Mouse (Mus musculus): Measurements from ENCODE around the gene Ccdc85c.

The Ccdc85c gene

DNA sequence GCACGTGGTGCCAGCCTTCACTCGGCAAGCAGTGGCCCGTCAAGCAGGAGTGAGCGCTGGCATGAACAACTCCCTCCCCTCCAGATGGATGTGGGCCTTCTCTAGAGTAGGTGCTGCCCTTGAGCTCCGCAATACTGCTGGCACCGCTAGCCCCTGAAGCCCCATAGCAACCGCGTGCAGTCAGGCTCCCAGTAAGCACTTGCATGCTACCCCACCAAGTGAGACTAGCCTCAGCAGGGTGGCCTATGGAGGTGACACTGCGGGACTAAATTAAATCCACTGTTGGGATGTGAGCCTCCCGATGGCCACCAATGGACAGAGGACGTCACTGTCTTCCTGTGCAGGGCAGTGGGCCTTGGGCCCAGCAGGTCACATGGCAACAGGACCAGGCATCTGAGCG is 54.6 kb downstream of the Ccdc85c start:
- DNase-seq (ENCODE audit: extremely low read depth, insufficient read length, low spot score), result no peak

DNA sequence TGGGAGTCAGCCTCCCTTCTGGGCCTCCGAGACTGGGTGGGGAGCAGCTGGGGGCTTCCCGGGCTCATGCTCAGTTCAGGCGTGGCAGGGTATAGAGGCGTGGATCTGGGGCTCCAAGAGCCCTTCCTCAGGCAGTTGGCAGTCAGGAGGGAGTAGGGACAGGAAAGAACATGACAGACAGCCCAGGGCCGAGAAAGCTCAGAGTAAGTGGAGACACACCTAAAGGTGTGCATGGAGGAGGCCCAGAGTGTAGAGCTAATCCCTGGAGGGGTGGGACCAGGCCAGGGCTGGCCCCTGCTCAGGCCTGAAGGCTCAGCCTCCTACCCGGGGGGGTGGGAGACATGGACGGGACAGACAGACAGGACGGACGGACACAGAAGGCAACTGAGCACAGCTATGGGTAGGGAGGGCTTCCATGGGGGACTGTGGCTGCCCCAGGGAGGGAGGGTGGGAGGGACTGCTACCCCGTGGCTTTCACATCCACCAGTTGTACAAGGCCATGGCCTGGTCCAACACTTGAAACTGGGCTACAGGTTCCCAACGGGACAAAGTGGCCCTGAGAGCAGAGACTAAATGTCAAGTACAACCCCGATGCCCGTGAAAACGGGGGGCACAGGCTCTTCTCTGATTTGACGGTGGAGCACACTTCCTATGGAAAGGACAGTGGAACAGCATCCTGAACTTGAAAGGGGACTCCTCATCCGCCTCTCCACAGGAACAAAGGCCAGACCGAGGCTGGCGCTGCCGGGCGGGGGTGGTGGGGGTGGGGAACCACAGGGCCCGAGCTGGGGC is 55.2 kb downstream of the Ccdc85c start:
- DNase-seq (ENCODE audit: extremely low read depth, insufficient read length, low spot score), result no peak

- DNase-seq (ENCODE audit: extremely low read depth, insufficient read length, low spot score), result no peak
Observed at GRCm38 (mm10) chr12:108219163-108219562, 56.1 kb downstream of the Ccdc85c start.

DNA sequence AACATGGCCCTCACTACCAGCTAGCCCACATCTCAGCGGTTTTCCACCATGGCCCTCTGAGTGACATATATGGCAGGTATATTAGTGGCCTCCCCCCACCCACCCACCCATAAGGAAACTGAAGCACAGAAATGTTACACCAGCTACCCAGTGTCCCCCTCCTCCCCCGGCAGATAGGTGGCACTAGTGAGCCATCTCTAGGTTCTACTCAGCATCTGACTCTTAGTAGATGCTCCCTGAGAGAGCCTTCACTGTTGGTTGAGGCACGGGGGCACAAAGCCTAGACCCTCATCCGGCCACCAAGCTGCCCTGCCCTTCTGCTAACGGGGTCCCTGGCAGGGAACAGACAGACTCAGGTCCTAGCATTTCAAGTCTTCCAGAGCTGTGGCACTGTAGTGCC is 57.7 kb downstream of the Ccdc85c start:
- no peak for DNase-seq (ENCODE audit: extremely low read depth, insufficient read length, low spot score)

GRCm38 (mm10) chr12:108216611-108217370 is 58.4 kb downstream of the Ccdc85c start:
- DNase-seq (ENCODE audit: extremely low read depth, insufficient read length, low spot score), result no peak

GRCm38 (mm10) chr12:108215090-108215489 is 60.1 kb downstream of the Ccdc85c start:
- no peak for DNase-seq (ENCODE audit: extremely low read depth, insufficient read length, low spot score)

GRCm38 (mm10) chr12:108213090-108214041 is 61.9 kb downstream of the Ccdc85c start:
- DNase-seq (ENCODE audit: extremely low read depth, insufficient read length, low spot score), result no peak

DNA sequence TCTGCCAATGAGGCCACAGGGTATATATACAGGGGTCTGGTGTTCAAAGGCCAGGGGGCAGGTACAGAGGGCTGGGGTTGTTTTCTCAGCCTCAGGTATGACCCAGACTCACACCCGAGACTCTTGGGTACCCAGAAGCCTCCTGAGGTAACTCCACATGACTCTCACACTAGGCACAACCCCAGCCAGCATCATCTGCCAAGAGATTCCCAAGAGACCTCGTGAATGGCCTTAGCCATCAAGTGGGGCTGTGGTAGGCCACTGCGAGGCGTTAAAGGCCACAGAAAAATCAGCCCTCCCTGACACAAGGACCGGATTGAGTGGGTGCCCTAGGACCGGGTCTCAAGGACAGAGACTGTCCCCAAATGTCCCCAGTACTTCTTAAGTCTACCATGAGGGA is 62.7 kb downstream of the Ccdc85c start:
- no peak for DNase-seq (ENCODE audit: extremely low read depth, insufficient read length, low spot score)

DNA sequence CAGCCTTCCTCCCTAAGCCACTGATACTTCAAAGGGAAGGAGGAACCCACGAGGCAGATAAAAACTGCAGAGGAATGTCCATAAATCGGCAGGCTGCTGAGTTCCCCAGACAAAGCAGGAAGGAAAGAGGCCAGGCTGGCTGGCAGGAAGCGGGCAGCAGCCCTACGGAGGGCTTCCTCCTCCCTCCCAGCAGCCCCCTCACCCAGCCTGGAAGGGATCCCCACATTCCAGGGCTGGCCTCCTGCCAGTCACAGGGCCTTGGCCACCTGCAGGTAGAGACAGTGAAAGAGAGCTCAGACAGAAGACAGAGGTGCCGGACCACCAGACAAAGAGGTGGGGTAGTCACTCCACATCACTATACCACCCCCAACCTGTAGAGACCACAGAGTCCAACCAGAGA is 63.2 kb downstream of the Ccdc85c start:
- DNase-seq (ENCODE audit: extremely low read depth, insufficient read length, low spot score), result no peak

DNA sequence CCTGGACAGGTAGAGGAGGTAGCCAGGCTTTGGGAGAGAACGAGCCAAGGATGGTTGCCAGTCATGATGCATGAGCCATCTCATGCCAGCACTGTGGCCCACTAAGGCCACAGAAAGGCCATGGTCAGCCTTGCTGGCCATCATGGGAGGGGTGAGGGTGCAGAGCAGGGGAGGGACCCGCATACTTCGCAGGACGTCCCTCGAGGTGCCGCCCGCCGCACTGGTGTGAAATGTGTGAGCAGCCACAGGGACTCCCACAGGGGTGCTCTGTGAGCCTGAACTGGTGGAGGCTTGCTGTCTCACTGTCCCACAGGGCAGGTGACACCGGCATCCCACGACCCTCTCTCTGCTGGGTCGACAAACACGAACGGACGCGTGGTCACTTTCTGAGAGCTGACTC is 64.6 kb downstream of the Ccdc85c start:
- DNase-seq (ENCODE audit: extremely low read depth, insufficient read length, low spot score), result no peak

DNA sequence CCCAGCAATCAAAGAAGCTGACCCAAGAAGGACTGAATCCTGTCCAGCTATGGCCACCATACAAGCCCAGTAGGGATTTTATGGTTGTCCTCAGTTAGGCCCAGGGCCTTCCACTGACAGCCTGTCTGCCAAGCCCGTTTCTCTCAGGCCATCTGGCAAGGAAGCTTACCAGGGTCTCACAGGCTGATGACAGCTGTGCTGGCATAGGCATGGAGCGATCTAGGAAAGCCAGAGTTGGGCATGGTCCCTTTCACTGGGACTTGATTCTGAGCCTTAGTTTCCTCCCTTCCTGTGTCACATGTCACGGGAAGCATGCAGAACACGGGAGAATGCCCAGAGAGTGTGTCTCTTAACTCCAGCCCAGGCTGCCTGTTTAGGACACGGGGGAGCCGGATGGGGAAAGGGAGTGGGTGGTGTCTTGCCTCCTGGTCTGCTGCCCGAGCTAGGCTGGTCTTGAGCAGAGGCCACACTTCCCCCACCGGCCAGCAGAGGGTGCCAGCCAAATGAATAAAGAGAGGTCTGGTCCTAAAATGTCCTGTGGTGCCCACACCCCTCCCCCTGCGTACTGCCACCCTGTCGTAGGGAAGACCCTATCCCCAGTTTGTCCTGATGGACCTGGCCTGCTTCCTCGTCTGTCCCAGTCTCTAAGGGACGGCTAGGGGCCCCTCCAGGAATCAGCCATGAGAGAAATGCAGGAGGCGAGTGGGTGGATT is 66.3 kb downstream of the Ccdc85c start:
- peak; percentile 59 for DNase-seq (ENCODE audit: extremely low read depth, insufficient read length, low spot score)

DNA sequence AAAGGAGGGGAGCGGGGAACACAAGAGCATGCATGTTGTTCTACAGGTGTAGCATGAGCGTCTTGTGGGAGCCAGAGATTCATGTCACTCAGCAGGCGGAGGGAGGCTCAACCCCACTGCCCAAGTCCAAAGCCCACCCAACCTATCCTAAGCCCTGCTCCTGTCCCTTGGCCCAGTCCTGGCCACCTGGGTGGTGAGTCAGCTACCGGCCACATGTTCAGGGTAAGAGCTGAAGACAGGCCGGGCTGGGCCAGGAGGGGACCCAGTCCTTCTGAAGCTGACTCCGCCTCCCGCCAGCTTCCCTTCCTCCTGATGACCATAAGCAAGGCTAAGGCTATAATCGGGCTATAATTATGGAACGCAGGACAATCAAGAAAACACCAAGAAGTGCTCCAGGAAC is 67.0 kb downstream of the Ccdc85c start:
- no peak for DNase-seq (ENCODE audit: extremely low read depth, insufficient read length, low spot score)

- no peak for DNase-seq (ENCODE audit: extremely low read depth, insufficient read length, low spot score)
Observed at GRCm38 (mm10) chr12:108206641-108207040, 68.6 kb downstream of the Ccdc85c start.

GRCm38 (mm10) chr12:108204978-108205377 is 70.2 kb downstream of the Ccdc85c start:
- no peak for DNase-seq (ENCODE audit: extremely low read depth, insufficient read length, low spot score)

DNA sequence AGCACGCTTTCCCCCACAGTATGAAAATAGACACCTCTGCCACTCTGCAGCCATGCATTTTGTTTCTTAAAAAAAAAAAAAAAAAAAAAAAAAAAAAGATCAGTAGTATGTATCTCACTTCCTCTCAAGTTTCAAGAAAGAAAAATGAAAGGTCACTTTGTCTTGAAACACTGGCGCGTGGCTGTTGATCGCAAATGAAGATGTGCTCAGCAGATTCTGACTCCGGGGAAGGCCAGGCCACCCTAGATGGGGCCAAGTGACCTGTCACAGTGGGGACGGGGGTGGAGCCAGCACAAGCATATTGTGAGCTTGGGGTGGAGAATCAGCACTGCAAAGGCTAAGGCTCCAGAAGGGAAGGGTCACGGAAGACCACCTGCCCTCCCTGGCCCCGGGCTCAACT is 71.3 kb downstream of the Ccdc85c start:
- DNase-seq (ENCODE audit: extremely low read depth, insufficient read length, low spot score), result no peak

DNA sequence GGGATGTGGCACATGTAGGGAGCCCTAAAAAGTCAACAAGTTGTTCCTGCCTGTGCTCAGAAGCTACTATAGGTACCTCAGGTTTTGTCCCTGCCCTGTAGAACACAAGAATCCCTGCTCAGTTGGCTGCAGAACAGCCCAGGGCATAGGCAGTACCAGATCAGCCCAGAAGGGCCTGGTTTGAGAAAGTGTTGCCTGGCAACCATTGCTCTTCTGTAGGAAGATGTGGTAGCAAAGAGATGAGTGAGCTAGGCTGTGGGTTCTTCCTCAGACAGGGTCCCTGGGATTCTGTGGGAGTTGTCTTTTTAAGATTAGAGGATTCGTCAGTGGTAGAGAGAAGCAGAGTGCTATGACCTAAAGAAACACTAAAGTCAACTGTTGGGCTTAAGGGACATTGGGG is 75.1 kb downstream of the Ccdc85c start:
- DNase-seq (ENCODE audit: extremely low read depth, insufficient read length, low spot score), result no peak

DNA sequence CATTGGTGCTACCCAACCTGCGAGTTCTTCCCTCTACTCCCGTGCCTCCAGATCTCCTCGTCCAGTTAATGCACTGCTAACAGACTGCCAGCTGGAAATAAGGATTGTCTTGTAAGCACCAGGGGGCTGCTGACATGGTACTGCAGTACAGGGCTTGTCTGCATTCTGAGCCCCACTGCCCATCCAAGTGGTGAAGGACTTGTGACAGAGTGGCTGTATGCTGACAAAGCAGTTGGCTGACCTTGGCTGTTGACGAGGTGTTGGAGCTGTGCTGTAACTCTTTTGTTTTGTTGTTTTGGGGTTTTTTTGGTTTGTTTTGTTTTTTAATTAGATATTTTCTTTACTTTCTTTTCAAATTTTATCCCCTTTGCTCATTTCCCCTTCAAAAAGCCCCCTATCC is 76.8 kb downstream of the Ccdc85c start:
- no peak for DNase-seq (ENCODE audit: extremely low read depth, insufficient read length, low spot score)

DNA sequence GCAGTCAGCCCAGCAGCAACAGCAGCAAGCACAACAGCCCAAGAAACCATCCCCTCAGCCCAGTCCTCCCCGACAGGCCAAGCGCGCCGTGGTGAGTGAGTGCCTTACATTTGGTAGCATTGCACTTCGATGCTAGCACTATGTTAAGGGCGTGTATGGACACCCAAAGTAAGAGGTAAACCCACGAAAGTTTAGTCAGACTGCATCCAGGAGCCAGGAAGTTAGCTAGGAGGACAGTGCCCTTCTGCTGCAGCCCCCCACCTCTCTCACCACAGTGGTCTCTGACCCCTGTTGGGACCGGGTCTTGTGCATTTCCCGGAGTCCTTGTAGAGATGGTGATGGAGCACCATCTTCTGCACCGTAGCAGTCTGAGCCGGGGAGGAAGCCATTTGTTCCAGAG is 79.5 kb downstream of the Ccdc85c start:
- DNase-seq (ENCODE audit: extremely low read depth, insufficient read length, low spot score), result no peak

- no peak for DNase-seq (ENCODE audit: extremely low read depth, insufficient read length, low spot score)
Observed at GRCm38 (mm10) chr12:108193878-108194277, 81.3 kb downstream of the Ccdc85c start.

GRCm38 (mm10) chr12:108187541-108188091 is 87.6 kb downstream of the Ccdc85c start:
- no peak for DNase-seq (ENCODE audit: extremely low read depth, insufficient read length, low spot score)

All from 3134 (cell line).